Mouse (Mus musculus) bone marrow macrophage, adult 2 months (primary cell): ENCODE results near the gene Pik3r5.

Experiments
- CTCF ChIP-seq: IDR thresholded peaks from 2 replicates; pipeline ENCODE4 v1.5.1; 2012; ENCODE audit warnings: low read depth, mild to moderate bottlenecking, low read length, moderate library complexity
- POLR2A ChIP-seq: IDR thresholded peaks from 2 replicates; pipeline ENCODE4 v1.6.1; 2012; ENCODE audit warnings: mild to moderate bottlenecking, low read depth, low read length, borderline replicate concordance

GRCm38 (mm10) chr11:68459021-68459420 lies 27.1 kb downstream of the Pik3r5 start:
- TF ChIP-seq POLR2A (no peak), CTCF (no peak)
